Mouse (Mus musculus): Measurements from ENCODE around the gene Sec31a. TPM values are rescaled to one million over a fixed set of nuclear protein-coding genes. Genes with fewer than 3 reads are reported as not detected.
A peak's percentile ranks its signal among the peaks of the same experiment; 100 is the strongest.

Gene Sec31a
- polyA plus RNA-seq (2016; fragmentation: Nextera tagmentation; extraction: Ambion mirVana), result 156 TPM in 2 replicates

DNA sequence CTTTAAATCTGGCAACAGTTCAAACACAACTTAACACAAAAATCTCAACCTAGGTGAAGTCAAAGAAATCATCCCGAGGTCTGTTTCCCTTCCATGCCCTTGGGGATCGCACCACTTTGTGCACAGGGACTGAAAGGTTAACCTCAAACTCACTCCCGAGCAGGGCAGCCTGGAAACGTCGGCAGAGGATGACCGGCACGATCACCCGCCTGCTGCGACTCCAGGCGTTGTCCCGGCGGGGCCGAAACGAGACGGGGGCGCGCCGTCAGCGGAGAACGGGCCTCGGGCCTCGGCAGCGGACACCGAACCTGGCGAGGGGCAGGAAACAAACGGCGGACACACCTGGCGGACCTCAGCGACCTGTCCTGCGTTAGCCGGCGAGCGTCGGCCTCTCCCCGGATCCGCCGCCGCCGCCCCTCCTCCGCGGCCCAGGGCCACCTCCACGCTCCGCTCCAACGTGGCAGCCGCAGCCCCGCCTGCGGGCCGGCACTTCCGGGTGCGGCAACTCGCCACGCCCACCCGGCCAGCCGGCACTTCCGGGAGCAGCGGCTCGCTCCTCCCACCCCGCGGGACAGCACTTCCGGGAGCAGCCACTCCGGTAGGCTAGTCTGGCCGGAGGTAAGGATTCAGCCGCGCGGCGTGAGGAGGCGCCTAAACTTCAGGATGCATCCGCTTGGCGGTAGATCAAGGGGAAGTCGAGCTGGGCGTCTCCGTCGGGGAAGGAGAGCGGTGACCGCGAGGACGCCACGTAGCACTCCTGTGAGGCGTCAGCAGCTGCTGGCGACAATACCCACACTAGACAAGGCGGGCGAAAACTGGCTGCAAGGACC lies at the start of gene Sec31a:
Gene Sec31a, minus strand, starts transcription at position 474 of the 830 bp plus-strand sequence.
- Histone ChIP-seq H3K27me3 (no peaks in the 10 kb centered on the region), H3K4me2 (replicated peaks) (peak within 1 kb of the TSS; percentile 46), H3K4me3 (peak within 1 kb of the TSS; percentile 91), H3K4me1 (peaks cover 11% of the 10 kb centered on the region; the same call in 1 of the 2 replicates), H3K9me3 (no peaks in the 10 kb centered on the region), H3K27ac (peak within 1 kb of the TSS; percentile 91), H3K9ac (peak within 1 kb of the TSS; percentile 87), H3K36me3 (peaks cover 20% of the 10 kb centered on the region)
- under 1% methylated on average over 63 of the region's 82 CpGs for WGBS
- peak; percentile 95 for ATAC-seq (ENCODE audit: insufficient number of reproducible peaks, insufficient read depth, low FRiP score, low TSS enrichment)

DNA sequence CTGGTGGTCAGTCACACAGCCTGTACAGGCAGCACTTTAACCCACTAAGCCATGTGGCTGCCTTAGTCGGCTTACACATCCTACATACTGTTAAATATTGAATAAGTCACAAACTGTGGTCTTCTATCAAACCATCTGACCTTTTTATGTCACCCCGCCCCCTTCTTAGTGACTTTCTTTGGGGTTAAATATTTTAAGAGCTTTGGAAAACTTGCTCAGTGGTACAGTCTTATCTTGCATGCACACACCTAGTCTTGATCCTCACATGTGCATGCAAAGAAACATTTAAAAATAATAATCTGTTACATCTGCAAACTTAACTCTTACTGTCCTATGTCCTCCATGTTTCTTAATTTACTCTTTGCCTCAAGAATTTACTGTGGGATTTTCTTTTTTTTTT lies 46.3 kb upstream of the Sec31a start:
- H3K4me3 ChIP-seq, result no peak overlapping the region
- peaks cover 33% of the 10 kb centered on the region for H3K36me3 ChIP-seq
- 84% methylated on average over 2 of the region's 2 CpGs for WGBS
- no peaks in the 10 kb centered on the region for H3K4me1 ChIP-seq
- no peaks in the 10 kb centered on the region for H3K27me3 ChIP-seq
- ATAC-seq (ENCODE audit: insufficient number of reproducible peaks, insufficient read depth, low FRiP score, low TSS enrichment), result no peak
- H3K27ac ChIP-seq, result no peak overlapping the region
- H3K9me3 ChIP-seq, result no peaks in the 10 kb centered on the region
- no peak overlapping the region for H3K9ac ChIP-seq
- no peak overlapping the region for H3K4me2 ChIP-seq (replicated peaks)

DNA sequence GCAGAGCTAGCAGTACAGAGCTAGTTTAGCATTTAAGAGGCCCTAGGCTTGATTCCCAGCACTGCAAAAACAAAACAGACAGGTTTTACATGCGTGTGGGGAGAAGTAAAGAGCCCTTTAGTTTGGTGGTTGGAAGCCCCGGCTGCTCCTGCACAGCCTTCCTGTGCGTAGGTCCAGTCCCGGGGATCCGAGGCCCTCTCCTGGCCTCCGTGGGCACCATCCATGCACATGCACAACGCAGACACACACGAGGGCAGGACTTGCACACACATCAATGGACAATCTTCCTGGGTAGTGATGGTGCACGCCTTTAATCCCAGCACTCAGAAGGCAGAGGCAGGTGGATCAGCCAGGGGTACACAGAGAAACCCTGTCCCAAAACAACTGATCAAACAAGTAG lies 45.5 kb upstream of the Sec31a start:
- ATAC-seq (ENCODE audit: insufficient number of reproducible peaks, insufficient read depth, low FRiP score, low TSS enrichment), result no peak
- WGBS, result 95% methylated on average over 9 of the region's 9 CpGs
- Histone ChIP-seq H3K27me3 (no peaks in the 10 kb centered on the region), H3K27ac (no peak overlapping the region), H3K9ac (no peak overlapping the region), H3K4me3 (no peak overlapping the region), H3K9me3 (no peaks in the 10 kb centered on the region), H3K36me3 (peaks cover 35% of the 10 kb centered on the region), H3K4me1 (no peaks in the 10 kb centered on the region), H3K4me2 (replicated peaks) (no peak overlapping the region)

DNA sequence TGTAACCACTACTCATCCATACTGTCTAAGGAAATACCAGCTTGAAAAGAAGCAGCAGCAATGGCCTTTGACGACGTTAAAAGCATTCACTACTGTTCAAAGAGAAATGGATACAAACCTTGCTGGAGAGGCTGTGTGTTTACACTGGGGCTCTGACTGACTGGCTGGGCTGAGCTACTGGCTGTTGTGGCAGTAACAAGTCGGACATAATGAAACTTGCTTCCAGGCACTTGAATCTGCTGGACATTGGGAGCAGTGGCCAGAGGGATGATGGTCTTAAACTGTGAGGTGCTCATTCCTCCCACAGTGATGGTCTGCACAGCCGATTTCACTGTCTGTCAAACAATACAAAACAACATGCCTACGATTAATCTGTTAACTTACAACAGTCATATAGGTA lies 43.4 kb upstream of the Sec31a start:
- peaks cover 40% of the 10 kb centered on the region for H3K36me3 ChIP-seq
- H3K27ac ChIP-seq, result no peak overlapping the region
- ATAC-seq (ENCODE audit: insufficient number of reproducible peaks, insufficient read depth, low FRiP score, low TSS enrichment), result no peak
- WGBS, result 94% methylated on average over 5 of the region's 5 CpGs
- H3K4me1 ChIP-seq, result no peaks in the 10 kb centered on the region
- no peaks in the 10 kb centered on the region for H3K27me3 ChIP-seq
- no peak overlapping the region for H3K4me3 ChIP-seq
- no peaks in the 10 kb centered on the region for H3K9me3 ChIP-seq
- H3K4me2 ChIP-seq (replicated peaks), result no peak overlapping the region
- no peak overlapping the region for H3K9ac ChIP-seq

DNA sequence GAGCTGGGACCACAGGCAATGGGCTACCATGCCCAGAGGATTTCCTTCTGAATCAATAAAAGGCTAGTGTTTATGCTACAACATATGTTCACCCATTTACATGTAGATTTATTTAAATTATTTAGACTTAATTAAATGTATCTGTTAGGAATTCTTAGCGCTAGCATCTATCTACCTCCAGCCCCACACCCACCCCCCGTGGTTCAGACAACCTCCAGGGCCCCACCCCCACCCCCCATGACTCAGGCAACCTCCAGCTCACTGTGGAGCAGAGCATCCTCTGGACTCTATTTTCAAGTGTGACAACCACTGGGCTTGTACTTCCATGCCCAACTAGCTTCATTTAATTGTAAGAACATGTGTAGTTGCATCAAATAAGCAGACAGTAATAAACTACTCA lies 35.8 kb upstream of the Sec31a start:
- no peak overlapping the region for H3K9ac ChIP-seq
- ATAC-seq (ENCODE audit: insufficient number of reproducible peaks, insufficient read depth, low FRiP score, low TSS enrichment), result no peak
- WGBS, result 88% methylated on average over 2 of the region's 2 CpGs

DNA sequence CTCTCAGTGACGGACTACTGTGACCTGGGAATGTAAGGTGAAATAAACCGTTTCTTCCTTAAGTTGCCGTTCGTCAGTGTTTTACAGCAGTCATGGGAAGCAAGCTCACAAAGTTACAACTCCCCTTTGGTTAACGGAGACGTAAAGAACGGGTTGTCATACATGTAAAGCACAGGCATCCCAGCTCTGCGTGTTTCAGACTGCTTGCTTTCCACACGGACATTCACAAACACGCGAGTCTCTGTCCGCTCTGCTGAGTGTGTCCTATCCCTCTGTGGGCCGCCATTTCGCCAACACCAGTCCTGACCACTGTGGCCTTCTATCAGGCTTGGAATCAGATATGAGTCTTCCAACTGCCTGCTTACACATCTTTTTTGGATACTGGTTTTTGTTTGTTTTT lies 22.8 kb upstream of the Sec31a start:
- Histone ChIP-seq H3K4me3 (no peak overlapping the region), H3K27me3 (no peaks in the 10 kb centered on the region), H3K9ac (no peak overlapping the region), H3K4me2 (replicated peaks) (no peak overlapping the region), H3K4me1 (no peaks in the 10 kb centered on the region), H3K27ac (no peak overlapping the region), H3K9me3 (no peaks in the 10 kb centered on the region), H3K36me3 (peaks cover 12% of the 10 kb centered on the region; the same call in 1 of the 2 replicates)
- 92% methylated on average over 14 of the region's 14 CpGs for WGBS
- ATAC-seq (ENCODE audit: insufficient number of reproducible peaks, insufficient read depth, low FRiP score, low TSS enrichment), result no peak

More for the DNA sequence above, 35.8 kb upstream of the Sec31a start:
- H3K4me2 ChIP-seq (replicated peaks), result no peak overlapping the region
- no peak overlapping the region for H3K27ac ChIP-seq
- no peaks in the 10 kb centered on the region for H3K4me1 ChIP-seq
- no peaks in the 10 kb centered on the region for H3K9me3 ChIP-seq
- no peak overlapping the region for H3K4me3 ChIP-seq
- H3K27me3 ChIP-seq, result no peaks in the 10 kb centered on the region
- H3K36me3 ChIP-seq, result peaks cover 54% of the 10 kb centered on the region

DNA sequence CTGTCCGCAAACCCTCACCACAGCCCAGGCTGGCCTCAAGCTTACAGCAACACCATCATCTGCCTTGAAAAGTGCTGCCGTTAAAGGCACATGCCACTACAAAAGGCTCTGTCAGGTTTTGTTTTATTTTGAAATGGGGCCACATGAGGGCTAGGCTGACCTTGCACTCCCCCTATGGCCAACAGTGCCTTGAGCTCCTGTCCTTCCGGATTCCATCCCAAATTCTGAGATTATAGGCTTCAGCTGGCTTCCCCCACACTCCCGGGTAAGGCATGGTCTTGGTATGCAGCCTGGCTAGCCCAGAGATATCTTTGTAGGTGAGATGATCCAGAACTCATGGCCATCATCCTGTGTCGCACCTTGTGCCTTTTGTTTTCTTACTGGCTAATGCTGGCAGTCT lies 21.9 kb upstream of the Sec31a start:
- Histone ChIP-seq H3K27me3 (no peaks in the 10 kb centered on the region), H3K36me3 (peaks cover 12% of the 10 kb centered on the region; the same call in 1 of the 2 replicates), H3K4me3 (no peak overlapping the region), H3K9me3 (no peaks in the 10 kb centered on the region), H3K27ac (no peak overlapping the region), H3K4me1 (no peaks in the 10 kb centered on the region), H3K9ac (no peak overlapping the region), H3K4me2 (replicated peaks) (no peak overlapping the region)
- ATAC-seq (ENCODE audit: insufficient number of reproducible peaks, insufficient read depth, low FRiP score, low TSS enrichment), result no peak
- 90% methylated on average over 5 of the region's 5 CpGs for WGBS

DNA sequence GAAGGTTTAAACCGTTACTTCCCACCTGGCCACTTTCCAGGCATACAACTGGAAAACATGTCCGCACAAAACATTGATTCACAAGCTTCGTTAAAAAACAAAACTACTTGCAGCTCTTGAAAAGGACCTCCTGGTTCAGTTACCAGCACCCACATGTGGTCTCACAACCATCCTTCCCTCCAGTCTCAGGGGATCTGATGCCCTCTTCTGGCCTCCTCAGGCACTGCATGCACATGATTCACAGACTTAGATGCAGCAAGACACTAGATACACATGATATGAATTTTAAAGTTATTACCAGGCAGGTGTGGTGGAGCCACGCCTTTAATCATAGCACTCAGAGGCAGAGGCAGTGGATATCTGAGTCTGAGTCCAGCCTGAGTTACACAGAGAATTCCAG lies 21.1 kb upstream of the Sec31a start:
- Histone ChIP-seq H3K4me3 (no peak overlapping the region), H3K4me2 (replicated peaks) (no peak overlapping the region), H3K27ac (no peak overlapping the region), H3K4me1 (no peaks in the 10 kb centered on the region), H3K27me3 (no peaks in the 10 kb centered on the region), H3K36me3 (peaks cover 12% of the 10 kb centered on the region; the same call in 1 of the 2 replicates), H3K9me3 (no peaks in the 10 kb centered on the region), H3K9ac (no peak overlapping the region)
- no peak for ATAC-seq (ENCODE audit: insufficient number of reproducible peaks, insufficient read depth, low FRiP score, low TSS enrichment)
- WGBS, result 95% methylated on average over 4 of the region's 4 CpGs

DNA sequence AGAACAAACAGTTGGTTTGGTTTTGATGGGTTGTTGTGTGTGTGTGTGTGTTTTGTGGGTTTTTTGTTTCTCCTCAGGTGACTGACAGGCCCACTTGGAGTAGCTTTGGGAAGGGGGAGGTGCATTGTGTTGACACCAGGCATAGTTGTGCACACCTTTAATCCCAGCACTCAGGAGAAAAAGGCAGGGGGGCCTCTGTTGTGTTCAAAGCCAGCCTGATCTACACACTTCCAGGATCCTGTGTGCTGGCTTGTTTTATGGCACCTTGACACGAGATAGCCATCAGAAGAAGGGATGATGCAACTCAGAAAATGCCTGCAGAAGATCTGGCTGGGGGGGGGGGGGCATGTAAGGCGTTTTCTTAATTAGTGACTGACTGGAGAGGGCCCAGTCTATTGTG lies 14.9 kb upstream of the Sec31a start:
- H3K9ac ChIP-seq, result no peak overlapping the region
- 71% methylated on average over 2 of the region's 2 CpGs for WGBS
- peaks cover 30% of the 10 kb centered on the region for H3K4me1 ChIP-seq
- H3K27me3 ChIP-seq, result no peaks in the 10 kb centered on the region
- no peaks in the 10 kb centered on the region for H3K9me3 ChIP-seq
- H3K36me3 ChIP-seq, result peaks cover 21% of the 10 kb centered on the region
- H3K27ac ChIP-seq, result no peak overlapping the region
- H3K4me2 ChIP-seq (replicated peaks), result peak overlapping the region; percentile 78; the same call in 1 of the 2 replicates
- no peak overlapping the region for H3K4me3 ChIP-seq
- ATAC-seq (ENCODE audit: insufficient number of reproducible peaks, insufficient read depth, low FRiP score, low TSS enrichment), result no peak

DNA sequence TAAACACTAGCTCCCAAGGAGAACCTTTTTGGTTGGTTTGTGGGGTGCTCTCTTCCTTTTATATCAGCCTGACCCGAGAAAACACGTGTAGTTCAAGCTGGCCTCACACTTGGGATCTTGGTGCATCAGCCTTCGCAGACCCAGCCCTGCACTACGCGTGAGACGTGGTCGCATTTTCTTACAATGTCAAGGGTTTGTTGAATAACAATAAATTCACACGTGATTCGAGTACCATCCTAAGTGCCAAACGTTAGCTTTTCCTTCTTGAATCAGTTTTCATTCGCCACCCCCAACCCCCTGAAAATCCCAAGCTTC lies 14.0 kb upstream of the Sec31a start:
- Histone ChIP-seq H3K4me3 (peak overlapping the region; percentile 79), H3K9me3 (no peaks in the 10 kb centered on the region), H3K36me3 (peaks cover 30% of the 10 kb centered on the region), H3K4me1 (peaks cover 34% of the 10 kb centered on the region), H3K9ac (peak overlapping the region; percentile 73), H3K27ac (peak overlapping the region; percentile 92), H3K27me3 (no peaks in the 10 kb centered on the region), H3K4me2 (replicated peaks) (peak overlapping the region; percentile 78)
- 5% methylated on average over 11 of the region's 11 CpGs for WGBS
- ATAC-seq (ENCODE audit: insufficient number of reproducible peaks, insufficient read depth, low FRiP score, low TSS enrichment), result no peak

DNA sequence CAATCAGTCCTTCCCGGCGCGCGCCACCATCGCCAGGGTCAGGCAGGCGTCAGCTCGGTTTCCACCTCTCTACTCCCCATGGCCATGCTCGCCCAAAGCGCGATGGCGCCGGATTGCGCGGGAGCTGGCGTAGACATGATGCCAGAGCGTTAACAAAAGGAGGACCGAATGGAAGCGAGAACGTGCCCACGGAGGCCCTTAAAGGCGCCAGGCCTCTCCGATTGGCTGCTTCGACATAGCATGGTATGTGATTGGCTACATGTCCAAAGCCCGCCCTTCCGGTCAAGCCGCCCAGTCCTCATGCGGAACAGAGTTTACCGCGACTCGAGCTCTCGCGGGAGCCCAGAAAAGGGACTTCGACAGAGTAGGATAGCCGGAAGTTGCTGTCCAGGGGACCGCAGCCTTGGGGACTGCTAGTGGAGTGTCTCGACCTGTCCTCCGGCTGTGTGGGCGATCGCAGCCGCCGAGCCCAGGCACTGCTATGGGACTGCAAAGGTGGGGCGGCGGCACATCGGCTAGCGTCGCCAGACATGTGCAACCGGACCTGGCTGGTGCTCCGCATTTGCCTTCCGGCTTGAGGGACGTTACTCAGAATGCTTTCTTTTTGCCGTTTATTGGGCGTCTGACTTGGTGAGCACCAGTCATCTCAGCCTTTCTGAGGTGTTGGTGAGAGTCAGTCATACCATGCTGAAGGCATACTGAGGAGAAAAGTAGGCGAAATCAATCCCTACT lies 13.5 kb upstream of the Sec31a start:
- Histone ChIP-seq H3K27ac (peak overlapping the region; percentile 92), H3K9ac (peak overlapping the region; percentile 90), H3K4me2 (replicated peaks) (peak overlapping the region; percentile 95), H3K36me3 (peaks cover 35% of the 10 kb centered on the region), H3K4me1 (peaks cover 40% of the 10 kb centered on the region), H3K9me3 (no peaks in the 10 kb centered on the region), H3K27me3 (no peaks in the 10 kb centered on the region), H3K4me3 (peak overlapping the region; percentile 79)
- under 1% methylated on average over 53 of the region's 53 CpGs for WGBS
- ATAC-seq (ENCODE audit: insufficient number of reproducible peaks, insufficient read depth, low FRiP score, low TSS enrichment), result peak; percentile 99
